In genomic region chr10:52415020-52415419, GRCm38 (mm10) we compare ENCODE assay signal across 39 mouse cellular contexts. TPM values are rescaled to one million over a fixed set of nuclear protein-coding genes. Genes with fewer than 3 reads are reported as not detected.
"Had no signal": no experiment of that assay in that cellular context is flagged by ENCODE, and none has a peak within 500 bp of the region (broad histone marks: within the 10 kb centered on the region; RNA-seq: fewer than 3 reads in every experiment).

No protein-coding gene starts in this region.

- H3K9ac ChIP-seq: embryonic facial prominence, embryonic 12.5 days; embryonic facial prominence, embryonic 13.5 days; embryonic facial prominence, embryonic 15.5 days; forebrain, embryonic 12.5 days; forebrain, embryonic 13.5 days; forebrain, embryonic 15.5 days; forebrain, postnatal 0 days had no signal

- H3K36me3 ChIP-seq: embryonic facial prominence, embryonic 10.5 days; embryonic facial prominence, embryonic 12.5 days; embryonic facial prominence, embryonic 13.5 days; embryonic facial prominence, embryonic 15.5 days; forebrain, embryonic 10.5 days; forebrain, embryonic 12.5 days; forebrain, embryonic 15.5 days; heart, embryonic 10.5 days had no signal

- H3K9me3 ChIP-seq: embryonic facial prominence, embryonic 10.5 days; embryonic facial prominence, embryonic 12.5 days; embryonic facial prominence, embryonic 13.5 days; embryonic facial prominence, embryonic 15.5 days; forebrain, embryonic 10.5 days; forebrain, embryonic 12.5 days; forebrain, embryonic 13.5 days; forebrain, embryonic 15.5 days; heart, embryonic 10.5 days had no signal

- H3K27ac ChIP-seq: embryonic facial prominence, embryonic 10.5 days; embryonic facial prominence, embryonic 12.5 days; embryonic facial prominence, embryonic 13.5 days; embryonic facial prominence, embryonic 15.5 days; forebrain, embryonic 10.5 days; forebrain, embryonic 12.5 days; forebrain, embryonic 13.5 days; forebrain, embryonic 15.5 days; gastrocnemius, adult 2 months; heart, adult 2 months; heart, embryonic 10.5 days had no signal

- H3K4me2 ChIP-seq: embryonic facial prominence, embryonic 12.5 days; embryonic facial prominence, embryonic 13.5 days; embryonic facial prominence, embryonic 15.5 days; forebrain, embryonic 12.5 days; forebrain, embryonic 13.5 days; forebrain, embryonic 15.5 days had no signal

- H3K4me3 ChIP-seq: embryonic facial prominence, embryonic 10.5 days; embryonic facial prominence, embryonic 12.5 days; embryonic facial prominence, embryonic 13.5 days; embryonic facial prominence, embryonic 15.5 days; erythroblast, embryonic 14.5 days; forebrain, embryonic 10.5 days; forebrain, embryonic 12.5 days; forebrain, embryonic 13.5 days; forebrain, embryonic 15.5 days; gastrocnemius, adult 2 months; heart, adult 2 months; heart, embryonic 10.5 days had no signal

- DNase-seq: cerebellum, adult 9-11 months; cerebellum, postnatal 10 days; cerebellum, postnatal 14 days; cerebellum, postnatal 25 days; cerebellum, postnatal 36 days; embryo, embryonic 11 days; forebrain, postnatal 0 days; gastrocnemius, adult 2 months; gastrocnemius, postnatal 10 days; gastrocnemius, postnatal 14 days; gastrocnemius, postnatal 25 days; gastrocnemius, postnatal 36 days; heart, adult 11 months; heart, adult 18-20 months; heart, adult 2 months had no signal

- H3K27me3 ChIP-seq: embryonic facial prominence, embryonic 12.5 days; embryonic facial prominence, embryonic 13.5 days; embryonic facial prominence, embryonic 15.5 days; forebrain, embryonic 15.5 days had no signal

RNA-seq across cellular contexts. Expression of gene Nepn, which starts 26.2 kb away (rescaled TPM):
- total RNA-seq: common myeloid progenitor, adult 5-6 weeks; forebrain, postnatal 0 days; gastrocnemius, adult 2 months; gastrocnemius, postnatal 10 days; gastrocnemius, postnatal 14 days; granulocyte monocyte progenitor cell, adult 5-6 weeks had no signal
- polyA plus RNA-seq: embryonic facial prominence, embryonic 10.5 days; embryonic facial prominence, embryonic 11.5 days; embryonic facial prominence, embryonic 13.5 days; embryonic facial prominence, embryonic 14.5 days; embryonic facial prominence, embryonic 15.5 days; erythroblast, embryonic 14.5 days; forebrain, embryonic 10.5 days; forebrain, embryonic 11.5 days; forebrain, embryonic 12.5 days; forebrain, embryonic 13.5 days; forebrain, embryonic 14.5 days; forebrain, embryonic 15.5 days; forebrain, embryonic 16.5 days; forebrain, postnatal 0 days had no signal

RNA-seq across cellular contexts. Expression of gene Gm26741, which starts 56.5 kb away (rescaled TPM):
- total RNA-seq: common myeloid progenitor, adult 5-6 weeks; forebrain, postnatal 0 days; gastrocnemius, adult 18-20 months; gastrocnemius, adult 2 months; gastrocnemius, adult 8-10 months; gastrocnemius, postnatal 10 days; gastrocnemius, postnatal 14 days; gastrocnemius, postnatal 25 days; gastrocnemius, postnatal 36 days; gastrocnemius, postnatal 4 days; granulocyte monocyte progenitor cell, adult 5-6 weeks; heart, adult 18-20 months; heart, adult 2 months; heart, adult 8-10 months had no signal
- polyA plus RNA-seq: cortical plate, adult 2 months; embryonic facial prominence, embryonic 10.5 days; embryonic facial prominence, embryonic 11.5 days; embryonic facial prominence, embryonic 12.5 days; embryonic facial prominence, embryonic 13.5 days; embryonic facial prominence, embryonic 14.5 days; embryonic facial prominence, embryonic 15.5 days; erythroblast, embryonic 14.5 days; forebrain, embryonic 10.5 days; forebrain, embryonic 11.5 days; forebrain, embryonic 12.5 days; forebrain, embryonic 13.5 days; forebrain, embryonic 14.5 days; forebrain, embryonic 15.5 days; forebrain, embryonic 16.5 days; forebrain, postnatal 0 days; frontal cortex, adult 2 months; gonadal fat pad, adult 2 months; heart, adult 2 months; heart, embryonic 10.5 days had no signal
